Mouse (Mus musculus) liver (tissue): ENCODE data around the gene Tgm3.

Source experiments
- DNase-seq: peaks from one replicate; pipeline ENCODE4 v3.0.0-alpha.2; 2020; ENCODE audit warnings: mixed read lengths

The Tgm3 gene

DNA sequence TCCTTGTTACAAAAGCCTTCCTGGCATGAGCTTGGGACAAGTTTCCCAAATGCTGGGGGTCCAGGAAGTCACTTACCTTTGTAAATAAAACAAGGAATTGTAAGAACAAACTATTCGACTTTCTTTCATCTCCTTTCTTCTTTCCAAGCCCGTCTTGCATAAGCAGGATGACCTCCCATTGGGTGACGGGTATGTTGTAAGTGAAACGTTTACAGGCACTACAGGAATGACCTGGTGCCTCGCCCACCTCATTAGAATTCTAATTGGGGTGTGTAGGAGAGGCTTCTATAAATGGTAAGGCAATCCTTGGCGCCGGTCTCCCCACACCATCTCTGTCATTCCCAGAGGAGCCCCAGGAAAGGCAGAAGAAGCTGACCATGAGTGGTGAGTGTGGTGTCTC, at the start of gene Tgm3:
Gene Tgm3 (plus strand): TSS at position 324 of the 400 bp plus-strand sequence.
- no peak for DNase-seq

DNA sequence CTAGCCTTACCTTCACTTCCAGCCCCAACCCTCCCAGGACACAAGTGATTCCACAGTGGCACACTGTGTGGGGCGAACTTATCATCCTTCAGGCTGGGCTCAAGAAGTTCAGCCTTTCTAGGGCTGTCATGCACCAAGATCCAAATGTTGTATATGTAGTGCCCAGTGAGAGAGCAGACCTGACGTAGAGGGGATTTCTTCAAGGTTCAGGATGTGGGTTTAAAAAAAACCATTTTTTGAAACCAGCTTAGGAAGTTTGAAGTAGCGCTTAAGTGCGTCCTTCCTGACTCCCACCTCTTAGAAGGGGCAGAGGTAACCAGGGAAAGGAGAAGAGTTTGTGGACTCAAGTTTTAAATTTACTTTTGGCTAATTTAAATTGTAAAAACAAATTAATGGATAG, 31.5 kb upstream of the Tgm3 start:
- no peak for DNase-seq

GRCm38 (mm10) chr2:129987527-129988045, 24.6 kb upstream of the Tgm3 start:
- DNase-seq: no peak

GRCm38 (mm10) chr2:129989646-129990045, 22.5 kb upstream of the Tgm3 start:
- DNase-seq: no peak

DNA sequence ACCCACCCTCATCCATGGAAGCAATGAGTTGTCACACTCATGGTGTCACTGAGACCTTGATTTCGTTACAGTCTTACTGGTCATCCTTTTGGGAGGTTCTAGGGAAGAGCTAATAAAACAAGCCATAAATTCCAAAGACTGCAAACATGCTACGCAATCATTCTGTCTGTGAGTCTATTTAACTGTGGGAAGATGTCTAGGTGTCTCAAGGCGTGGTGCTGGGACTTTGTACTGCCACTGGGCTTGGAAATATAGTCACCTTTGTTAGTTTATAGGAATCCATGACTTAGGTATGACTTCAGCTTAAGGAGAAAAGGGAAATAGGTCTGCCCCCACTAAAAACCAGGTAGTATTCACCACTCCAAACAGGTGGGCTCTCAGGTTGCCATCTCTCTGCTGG, 17.7 kb upstream of the Tgm3 start:
- DNase-seq: no peak

- no peak for DNase-seq
Measured at GRCm38 (mm10) chr2:129998476-129998875, 13.7 kb upstream of the Tgm3 start.

DNA sequence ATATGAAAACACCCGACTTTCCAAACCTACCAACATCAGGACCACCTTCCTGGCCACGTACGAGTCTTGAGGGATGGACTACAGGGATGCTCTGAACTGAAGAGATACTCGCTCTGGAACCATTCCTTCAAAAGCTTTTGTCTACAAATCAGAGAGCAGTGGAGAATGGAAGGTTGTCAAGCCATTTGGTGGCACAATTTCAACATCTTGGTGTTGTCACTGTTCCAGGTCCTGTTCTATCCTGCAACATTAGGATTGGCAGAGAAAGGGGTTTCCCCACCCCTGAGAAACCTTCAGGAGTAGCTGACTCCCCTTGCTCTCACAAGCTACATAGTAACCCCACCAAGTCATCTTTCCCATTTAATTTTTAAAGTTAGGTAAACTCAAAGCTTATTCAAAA, 12.9 kb upstream of the Tgm3 start:
- DNase-seq: no peak

GRCm38 (mm10) chr2:130000601-130001000, 11.5 kb upstream of the Tgm3 start:
- no peak for DNase-seq

GRCm38 (mm10) chr2:130004046-130004445, 8.1 kb upstream of the Tgm3 start:
- no peak for DNase-seq

DNA sequence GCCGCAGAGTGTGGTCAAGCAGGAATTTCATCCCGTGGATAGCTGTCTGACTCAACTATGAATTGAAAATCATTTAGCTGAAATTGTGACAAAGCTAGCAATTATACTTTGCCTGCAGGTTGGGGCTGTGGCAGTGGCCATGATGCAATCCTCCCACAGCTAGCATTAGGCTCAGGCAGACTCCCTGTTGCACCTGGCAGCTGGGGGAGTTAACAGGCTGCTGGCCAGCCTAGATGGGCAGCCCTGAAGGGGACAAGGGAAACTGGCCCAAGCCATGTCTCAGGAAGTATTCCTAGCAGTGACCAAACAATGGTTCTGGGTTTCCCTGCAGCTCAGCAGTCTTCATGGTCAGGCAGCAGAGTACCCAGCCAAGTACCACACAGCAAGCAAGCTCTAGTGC, 2.8 kb upstream of the Tgm3 start:
- no peak for DNase-seq

DNA sequence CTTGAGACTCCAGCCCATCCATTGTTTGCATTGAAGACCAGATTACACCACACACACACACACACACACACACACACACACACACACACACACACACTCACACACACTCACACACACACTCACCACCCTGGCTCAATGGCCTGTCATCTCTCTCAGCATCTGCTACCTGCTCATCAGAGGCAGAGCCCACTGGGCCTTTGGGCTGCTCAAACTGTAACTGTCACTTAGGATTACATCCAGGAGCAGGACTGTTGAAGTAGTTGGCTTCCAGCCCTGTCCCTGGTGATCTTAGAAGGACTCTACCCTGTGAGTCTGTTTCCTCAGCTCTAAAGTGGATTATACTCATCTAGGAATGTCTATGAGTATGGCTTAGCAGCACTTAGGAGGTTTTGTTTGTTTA, 1.5 kb downstream of the Tgm3 start:
- no peak for DNase-seq

- DNase-seq: no peak
Measured at GRCm38 (mm10) chr2:130015196-130015595, 3.0 kb downstream of the Tgm3 start.

DNA sequence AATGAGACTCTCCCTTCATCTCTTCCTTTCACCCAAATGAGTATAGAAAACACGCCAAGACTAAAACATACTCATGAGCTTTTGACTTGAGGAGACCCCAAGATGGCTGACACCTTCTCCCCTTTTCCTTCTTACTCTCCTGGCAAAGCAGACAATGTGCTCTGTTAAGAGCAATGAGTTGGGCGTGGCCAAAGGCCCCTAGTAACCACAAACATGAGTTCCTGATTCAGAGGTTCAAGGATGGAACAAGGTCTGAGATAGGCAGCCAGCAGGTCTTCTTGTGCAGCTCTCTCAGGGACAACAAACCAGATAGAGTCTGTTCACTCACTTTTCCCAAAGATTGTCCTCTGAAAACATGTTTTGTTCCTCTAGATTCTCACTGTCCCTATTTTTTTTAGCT, 5.9 kb downstream of the Tgm3 start:
- no peak for DNase-seq

DNA sequence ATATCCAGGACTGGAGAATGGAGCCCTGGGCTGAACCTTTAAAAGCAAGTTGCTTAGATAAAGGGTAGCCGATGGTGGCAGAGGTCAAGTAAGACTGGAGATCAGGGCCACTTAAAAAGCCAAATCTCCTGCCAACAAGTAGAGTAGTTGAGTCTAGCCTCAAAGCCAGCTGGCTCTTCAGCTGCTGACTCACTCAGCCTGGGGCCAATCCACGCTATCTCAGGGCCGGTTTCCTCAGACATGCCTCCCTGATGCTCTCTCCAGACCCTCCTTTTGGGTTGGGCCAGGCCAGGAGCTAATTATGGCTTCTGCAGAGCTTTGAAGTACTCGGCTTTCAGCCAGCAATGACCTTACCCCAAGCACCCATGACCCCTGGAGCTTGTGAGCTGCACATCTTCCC, 15.7 kb downstream of the Tgm3 start:
- no peak for DNase-seq

DNA sequence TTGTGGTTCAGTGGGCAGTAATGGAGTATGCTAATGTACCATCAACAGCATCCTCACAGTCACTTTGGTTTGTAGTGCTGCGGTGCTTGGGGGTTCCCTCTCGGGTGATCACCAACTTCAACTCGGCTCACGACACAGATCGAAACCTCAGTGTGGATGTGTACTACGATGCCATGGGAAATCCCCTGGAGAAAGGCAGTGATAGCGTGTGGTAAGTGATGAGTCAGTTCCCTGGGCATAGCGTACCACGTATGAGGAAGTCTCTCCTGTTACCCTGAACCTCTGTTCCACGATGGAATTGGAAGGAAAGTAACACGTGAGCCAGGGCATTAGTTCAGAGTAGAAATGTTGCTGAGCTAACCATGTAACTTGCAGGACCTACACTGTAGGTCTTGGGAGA, 17.7 kb downstream of the Tgm3 start:
- no peak for DNase-seq

GRCm38 (mm10) chr2:130032661-130033060, 20.5 kb downstream of the Tgm3 start:
- DNase-seq: no peak

- DNase-seq: no peak
Measured at GRCm38 (mm10) chr2:130036846-130037245, 24.7 kb downstream of the Tgm3 start.

DNA sequence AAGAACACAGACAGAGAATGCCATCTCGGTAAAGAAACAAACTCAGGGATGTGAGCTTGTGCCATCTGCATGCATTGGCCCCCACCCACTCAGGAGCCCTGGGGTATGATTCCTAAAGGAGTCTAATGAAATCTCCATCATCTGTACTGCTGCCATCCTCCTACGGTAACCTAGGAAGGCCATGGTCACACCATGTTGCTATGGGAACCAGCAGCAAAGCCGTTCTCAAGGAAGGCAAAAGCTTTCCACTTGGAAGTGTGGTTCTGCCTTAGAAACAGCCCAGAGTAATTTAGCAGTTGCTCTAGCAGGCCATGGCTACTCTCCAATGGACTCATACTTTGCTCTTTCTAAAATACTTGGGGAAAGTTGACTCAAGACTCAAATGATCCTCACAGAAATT, 26.8 kb downstream of the Tgm3 start:
- no peak for DNase-seq

DNA sequence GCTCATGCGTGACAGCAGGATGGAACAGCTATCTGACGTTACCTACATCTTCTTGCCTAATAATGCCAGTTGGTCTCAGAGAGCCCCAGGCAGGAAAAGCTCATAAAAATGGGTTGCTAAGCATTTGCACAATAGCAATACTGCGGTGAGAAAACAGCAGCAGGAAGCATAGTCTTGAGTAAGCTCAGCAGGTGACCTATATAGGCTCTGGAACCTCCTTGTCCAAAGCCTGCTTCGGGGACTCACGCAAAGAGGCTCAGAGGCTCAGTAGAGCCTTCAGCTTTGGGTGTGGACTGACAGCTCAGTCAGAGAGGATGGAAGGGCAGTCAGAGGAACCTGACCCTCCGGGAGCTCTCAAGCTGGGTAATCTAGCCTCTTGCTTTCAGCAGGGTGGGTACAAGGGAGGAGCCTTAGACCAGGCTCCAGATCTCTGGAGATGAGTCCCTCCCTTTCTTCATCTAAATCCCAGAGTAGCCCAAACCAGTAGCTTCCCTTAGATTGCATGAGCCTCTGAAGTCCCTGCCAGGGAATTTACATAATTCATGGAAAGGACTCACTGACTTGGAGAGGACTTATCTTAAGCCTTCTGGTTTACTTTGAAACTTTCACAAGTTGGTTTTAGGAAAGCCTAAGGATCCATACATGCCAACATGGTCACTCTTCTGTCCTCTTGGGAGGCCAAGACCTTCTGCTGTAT, 28.2 kb downstream of the Tgm3 start:
- DNase-seq: no peak

DNA sequence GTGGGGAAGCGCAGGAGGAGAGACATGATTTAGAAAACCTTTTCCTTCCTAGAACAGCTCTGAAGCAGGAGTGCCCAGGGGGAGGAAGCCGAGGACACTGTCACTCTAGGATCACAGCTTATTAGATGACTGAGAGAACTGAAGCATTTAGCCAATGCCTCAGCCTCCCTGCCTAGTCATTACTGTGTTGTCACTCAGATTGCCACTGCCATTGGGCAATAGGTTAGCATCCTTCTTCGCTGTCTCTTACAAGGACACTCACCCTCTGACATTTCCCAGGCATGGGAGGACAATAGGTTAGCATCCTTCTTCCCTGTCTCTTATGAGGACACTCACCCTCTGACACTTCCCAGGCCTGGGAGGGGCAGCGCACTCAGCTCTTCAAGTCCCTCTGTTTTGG, 31.7 kb downstream of the Tgm3 start:
- no peak for DNase-seq

DNA sequence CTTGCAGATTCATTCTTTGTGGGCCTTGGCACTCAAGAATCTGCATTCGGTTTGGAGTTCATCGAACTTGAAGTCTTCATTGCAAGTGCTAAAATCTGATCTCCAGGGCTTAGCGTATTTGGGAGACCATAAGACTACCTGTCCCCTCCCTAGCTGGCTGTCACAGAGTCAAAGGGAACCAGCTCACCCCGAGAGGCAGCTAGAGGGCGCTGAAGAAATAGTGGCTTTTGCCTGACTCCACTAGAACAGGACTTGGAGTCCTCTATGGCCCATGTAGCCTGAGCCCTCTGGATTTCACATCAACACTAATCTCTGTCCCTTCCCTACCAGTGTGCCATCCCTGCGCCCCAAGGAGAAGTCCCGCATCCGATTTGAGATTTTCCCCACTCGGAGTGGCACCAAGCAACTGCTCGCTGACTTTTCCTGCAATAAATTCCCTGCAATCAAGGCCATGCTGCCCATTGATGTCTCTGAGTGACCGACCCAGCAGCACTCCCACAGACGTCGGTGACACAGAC, 35.8 kb downstream of the Tgm3 start:
- no peak for DNase-seq

- no peak for DNase-seq
Measured at GRCm38 (mm10) chr2:130048792-130049191, 36.6 kb downstream of the Tgm3 start.

DNA sequence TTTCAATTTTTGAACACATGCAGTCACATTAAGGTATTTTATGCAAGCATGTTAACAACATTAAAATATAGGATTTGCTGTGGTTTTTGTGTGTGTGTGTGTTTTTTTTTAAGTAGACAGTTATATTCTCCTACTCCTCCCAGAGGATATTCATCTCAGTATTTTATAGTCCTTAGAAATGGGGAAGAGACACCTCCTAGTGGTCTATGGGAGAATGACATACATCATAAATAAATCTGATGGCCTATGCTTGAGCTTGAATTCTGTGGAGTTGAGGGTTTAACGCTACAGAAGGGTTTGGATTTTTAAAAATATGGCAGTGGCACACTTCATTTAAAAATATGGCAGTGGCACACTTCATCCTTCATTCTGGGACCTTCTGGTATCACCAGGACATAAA, 46.0 kb downstream of the Tgm3 start:
- no peak for DNase-seq

- DNase-seq: no peak
Measured at GRCm38 (mm10) chr2:130068228-130068627, 56.1 kb downstream of the Tgm3 start.

- DNase-seq: no peak
Measured at GRCm38 (mm10) chr2:130070396-130070795, 58.2 kb downstream of the Tgm3 start.
